Mouse (Mus musculus) adrenal gland, adult 8-10 months (tissue): Measurements from ENCODE around the gene 4930404H24Rik. TPM values are rescaled to one million over a fixed set of nuclear protein-coding genes. Genes with fewer than 3 reads are reported as not detected.

Experiments used
- DNase-seq: peaks from one replicate; pipeline ENCODE4 v3.0.0; 2022
- total RNA-seq, 4 experiments: library from RNA; stranded (reverse); gene quantifications; 2 replicates each; pipeline ENCODE4 v1.2.4; 2022

Gene 4930404H24Rik
- total RNA-seq, 4 experiments from 2014 or later = not detected

- DNase-seq = no peak
These were observed 20.1 kb downstream of the 4930404H24Rik start for GRCm38 (mm10) chr2:153512416-153513323.

DNA sequence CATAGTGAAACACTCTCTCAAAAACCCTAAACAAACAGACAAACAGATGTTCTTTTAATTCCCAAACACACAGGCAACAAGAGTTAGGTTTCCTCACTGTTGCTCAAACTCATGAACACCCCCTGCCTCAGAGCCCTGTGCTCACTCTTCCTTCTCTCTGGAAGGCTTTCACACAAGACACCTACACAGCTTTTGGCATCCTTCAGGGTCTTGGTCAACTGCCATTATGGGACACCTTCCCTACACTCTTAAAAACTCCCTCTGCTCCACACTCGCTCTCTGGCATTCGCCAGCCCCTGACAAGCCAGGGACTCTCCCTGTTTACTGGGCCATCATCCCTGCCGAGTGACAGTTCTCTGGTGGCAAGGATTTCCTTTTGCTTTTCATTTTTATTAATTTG is 21.4 kb downstream of the 4930404H24Rik start:
- DNase-seq = no peak

GRCm38 (mm10) chr2:153514497-153515380 is 22.1 kb downstream of the 4930404H24Rik start:
- DNase-seq = no peak

DNA sequence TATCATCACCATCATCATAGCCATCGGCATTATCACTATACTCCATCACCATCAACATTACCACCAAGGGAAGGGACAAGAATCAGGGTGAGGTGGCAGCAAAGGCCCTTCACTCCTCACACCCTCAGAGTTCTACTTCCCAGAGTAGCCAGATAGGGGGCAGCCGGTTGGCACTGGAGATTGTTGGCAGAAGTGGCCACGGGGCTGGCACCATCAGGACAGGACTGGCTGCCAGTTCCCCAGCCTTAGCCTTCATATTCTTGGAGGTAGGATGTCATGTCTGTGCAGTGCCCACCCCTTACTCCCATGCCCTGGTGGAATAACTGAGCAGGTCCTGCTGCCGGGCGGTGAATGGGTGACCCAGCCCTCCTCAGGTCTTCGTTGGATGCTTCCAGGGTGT is 23.0 kb downstream of the 4930404H24Rik start:
- no peak for DNase-seq

DNA sequence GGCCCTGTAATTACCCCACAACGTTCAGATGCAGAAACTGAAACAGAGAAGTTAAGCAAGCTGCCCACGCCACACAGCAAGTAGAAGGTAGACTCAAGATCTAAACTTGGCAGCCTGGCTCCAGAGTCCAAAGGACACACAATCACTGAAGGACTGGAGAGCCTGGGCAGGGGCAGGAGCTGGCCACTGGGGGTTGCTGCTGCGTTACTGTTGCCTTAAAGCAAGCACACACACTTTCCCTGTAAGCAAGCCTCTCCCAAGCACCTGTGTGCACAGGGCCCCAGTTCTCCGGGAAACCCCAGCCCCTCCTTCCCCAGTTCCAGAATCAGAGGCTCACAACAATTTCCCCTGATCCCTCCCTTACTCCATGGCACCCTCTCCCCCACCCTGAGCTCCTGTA is 24.4 kb downstream of the 4930404H24Rik start:
- DNase-seq = no peak

DNA sequence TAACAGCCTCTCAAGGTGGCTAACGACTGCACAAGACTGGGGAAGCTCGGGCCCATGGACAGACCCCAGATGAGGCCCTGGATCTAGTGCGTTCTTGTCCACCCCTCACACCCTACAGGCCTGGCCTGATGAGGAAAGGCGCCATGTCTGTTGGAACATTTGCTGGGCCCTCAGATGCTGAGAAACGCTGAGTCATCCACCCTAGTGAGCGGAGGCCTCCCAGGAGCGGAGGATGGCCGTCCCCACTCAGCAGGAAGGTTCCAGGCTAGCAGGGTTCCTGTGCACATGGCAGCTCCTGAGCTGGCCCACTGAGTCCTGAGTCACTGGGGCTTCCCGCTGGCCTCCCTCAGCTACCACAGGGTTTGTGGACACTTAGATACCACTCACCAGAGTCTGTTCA is 27.5 kb downstream of the 4930404H24Rik start:
- no peak for DNase-seq

DNA sequence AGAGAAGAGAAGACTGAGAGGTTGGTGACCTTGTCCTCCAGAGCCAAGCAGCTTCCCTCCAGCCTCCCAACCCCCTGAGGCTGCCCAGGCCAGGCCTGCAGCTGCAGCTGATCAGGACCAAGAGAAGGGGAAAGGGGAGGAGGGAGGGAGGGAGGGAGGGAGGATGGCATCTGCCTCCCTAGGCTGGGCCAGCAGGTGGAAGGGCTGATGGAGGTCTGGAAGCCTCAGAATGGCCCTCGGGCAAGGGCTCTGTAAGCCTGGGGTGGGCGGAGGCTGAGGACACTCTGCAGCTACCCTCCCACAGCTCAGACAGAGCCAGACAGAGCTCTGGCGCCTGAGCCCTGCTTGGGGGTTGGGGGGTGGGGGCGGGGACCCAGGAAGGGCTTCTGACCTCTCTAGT is 29.7 kb downstream of the 4930404H24Rik start:
- DNase-seq = no peak

DNA sequence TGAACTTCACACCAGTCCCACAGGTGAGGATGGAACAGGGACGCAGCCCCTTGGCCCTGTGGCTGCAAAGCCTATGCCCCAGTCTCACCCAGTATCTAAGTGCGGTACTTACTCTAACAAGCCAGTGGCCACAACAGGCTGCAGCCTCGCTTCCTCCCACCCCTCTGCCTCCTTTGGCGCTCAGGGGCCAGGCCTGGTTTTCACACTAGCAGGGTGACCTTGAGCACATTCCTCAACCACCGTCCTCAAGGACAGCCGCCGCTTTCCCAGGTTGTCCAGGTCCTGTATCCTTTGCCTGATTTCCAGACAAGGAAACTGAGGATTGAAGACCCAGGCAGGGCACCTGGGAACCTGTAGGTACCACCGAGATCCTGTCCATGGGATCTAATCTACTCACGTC is 30.6 kb downstream of the 4930404H24Rik start:
- DNase-seq = no peak

GRCm38 (mm10) chr2:153523656-153524055 is 31.1 kb downstream of the 4930404H24Rik start:
- no peak for DNase-seq

- no peak for DNase-seq
These were observed 32.1 kb downstream of the 4930404H24Rik start for GRCm38 (mm10) chr2:153524727-153525126.

DNA sequence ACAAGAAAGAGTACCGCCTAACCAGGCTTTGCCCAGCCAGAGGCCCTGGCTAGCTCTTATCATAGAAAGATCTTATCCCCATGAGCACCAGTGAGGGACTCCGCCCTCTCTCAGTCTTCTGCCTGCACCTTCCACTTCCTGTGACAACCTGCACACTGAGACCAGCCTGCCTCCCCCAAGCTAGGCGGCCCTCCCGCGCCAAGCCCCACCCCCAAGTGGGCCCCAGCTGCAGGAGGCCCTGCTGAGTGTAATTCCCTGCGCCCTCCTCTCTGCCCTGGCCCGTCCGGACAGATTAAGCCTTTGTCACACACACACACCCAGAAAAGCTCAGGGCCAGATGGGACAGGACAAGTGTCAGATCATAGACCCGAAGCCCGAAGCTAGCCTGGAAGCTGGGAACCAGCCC is 33.3 kb downstream of the 4930404H24Rik start:
- DNase-seq = no peak

DNA sequence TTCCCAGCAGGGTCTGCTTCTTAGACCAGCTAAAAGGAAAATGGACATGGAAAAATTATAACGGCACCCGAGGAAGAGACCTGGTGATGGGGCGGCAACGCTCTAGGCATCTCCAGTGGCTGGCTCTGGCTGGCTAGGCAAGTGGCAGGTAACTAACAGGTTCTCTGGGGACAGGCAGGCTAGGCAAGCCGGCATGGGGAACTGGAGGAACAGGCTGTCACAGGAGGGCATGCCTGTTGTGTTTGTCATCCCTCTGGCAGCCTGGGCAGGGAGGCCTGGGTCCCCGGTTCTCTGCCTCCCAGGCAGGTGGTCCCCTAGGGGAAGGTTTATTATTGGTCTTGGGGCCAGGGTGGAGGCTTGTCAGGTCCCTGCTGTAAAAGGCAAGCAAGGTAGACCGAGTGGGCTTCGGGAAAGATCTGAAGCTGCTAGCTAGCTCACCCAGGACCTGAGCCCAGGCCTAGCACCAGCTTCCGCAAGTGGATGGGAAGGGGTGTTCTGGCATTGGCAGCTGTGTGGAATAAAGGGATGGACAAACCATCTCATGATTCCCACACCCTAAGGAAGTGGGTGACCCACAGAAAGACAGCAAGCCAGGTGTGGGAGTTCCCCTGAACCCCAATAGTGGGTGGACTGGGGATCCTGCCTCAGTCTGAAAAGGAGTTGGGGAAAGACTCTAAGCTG is 34.4 kb downstream of the 4930404H24Rik start:
- DNase-seq = no peak

GRCm38 (mm10) chr2:153527580-153528531 is 35.3 kb downstream of the 4930404H24Rik start:
- DNase-seq = no peak

- no peak for DNase-seq
These were observed 36.2 kb downstream of the 4930404H24Rik start for GRCm38 (mm10) chr2:153528571-153529364.

DNA sequence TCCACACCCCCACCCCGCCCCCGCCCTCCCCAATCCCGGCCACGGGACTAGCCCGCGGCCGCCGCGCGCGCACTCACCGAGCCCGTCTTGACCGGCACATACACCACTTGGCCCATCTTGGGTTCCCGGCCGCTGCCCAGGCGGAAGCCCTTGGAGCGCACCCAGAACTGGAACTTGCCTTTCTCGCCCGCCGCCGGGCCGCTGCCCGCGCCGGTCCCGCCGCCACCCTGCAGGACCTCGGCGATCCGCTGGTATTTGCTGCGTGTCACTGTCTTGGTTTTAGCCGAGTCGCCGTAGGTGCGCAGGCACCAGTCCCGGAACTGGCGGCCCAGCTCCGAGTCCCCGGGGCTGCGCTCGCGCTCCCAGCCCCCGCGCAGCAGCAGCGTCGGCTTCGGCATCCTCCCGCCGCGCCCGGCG is 36.8 kb downstream of the 4930404H24Rik start:
- DNase-seq = no peak

DNA sequence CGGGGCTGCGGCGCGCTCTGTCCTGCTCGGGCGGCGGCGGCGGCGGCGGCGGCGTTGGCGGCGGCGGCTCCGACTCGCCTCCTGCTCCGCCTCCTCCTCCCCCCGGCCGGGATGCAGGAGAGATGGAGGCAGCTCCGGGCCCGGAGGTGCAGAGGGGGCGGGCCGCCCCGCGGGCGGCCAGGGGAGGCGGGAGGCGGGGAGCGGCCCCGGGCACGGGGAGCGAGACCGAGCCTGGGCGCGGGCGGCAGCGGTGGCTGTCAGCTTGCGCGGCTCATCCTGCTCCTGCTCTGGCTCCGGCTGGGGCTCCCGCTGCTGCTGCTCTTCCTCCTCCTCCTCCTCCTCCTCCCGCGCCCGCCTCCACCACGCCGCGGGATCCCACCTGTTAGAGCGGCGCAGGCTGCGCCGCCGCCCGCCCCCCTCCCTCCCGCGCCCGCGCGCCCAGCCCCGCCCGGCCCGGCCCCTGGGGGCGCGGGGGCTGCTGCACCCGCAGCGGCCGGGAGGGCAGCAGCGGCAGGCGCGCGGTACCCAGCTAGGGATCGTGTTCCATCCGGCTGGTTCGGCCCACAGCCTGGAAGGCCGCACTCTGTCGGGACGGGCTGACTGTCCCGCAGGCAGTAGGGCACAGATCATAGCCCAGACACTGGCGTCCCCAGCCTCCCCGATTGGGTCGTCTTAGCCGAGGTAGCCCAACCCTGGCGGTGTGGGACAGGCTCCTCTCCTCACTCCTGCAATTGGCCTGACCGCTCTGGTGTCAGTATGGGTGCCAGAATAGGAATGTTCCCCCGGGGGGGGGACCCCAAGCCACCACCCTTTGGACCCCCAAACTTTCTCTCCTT is 37.6 kb downstream of the 4930404H24Rik start, which contains the start of gene Nol4l:
Gene Nol4l, minus strand, starts transcription at position 41 of the 836 bp plus-strand sequence.
- no peak for DNase-seq

DNA sequence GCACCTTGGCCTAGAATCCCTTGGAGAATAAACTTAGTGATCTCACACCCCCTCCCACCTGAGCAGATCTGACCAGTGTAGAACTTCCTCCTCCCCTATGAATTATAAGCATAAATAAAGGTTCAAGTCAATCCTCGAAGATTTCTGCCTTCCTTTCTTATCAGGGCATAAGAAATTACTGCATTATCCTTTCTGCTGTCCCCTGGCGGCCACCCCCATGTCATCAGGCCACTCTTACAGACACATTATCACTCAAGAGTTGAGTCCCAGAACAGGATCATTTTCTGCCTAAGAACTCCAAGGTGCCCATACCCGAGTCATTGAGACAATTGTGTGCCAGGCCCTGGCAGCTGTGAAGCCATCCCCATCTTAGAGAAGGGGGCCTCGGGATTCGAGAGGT is 38.4 kb downstream of the 4930404H24Rik start:
- no peak for DNase-seq

- no peak for DNase-seq
These were observed 41.4 kb downstream of the 4930404H24Rik start for GRCm38 (mm10) chr2:153533981-153534380.

GRCm38 (mm10) chr2:153538898-153539297 is 46.3 kb downstream of the 4930404H24Rik start:
- DNase-seq = no peak
